ENCODE assay signal across 17 mouse cellular contexts in genomic region chr16:85977102-85977501, GRCm38 (mm10).
A peak's percentile ranks its signal among the peaks of the same experiment; 100 is the strongest.
DNase-seq lines count a peak whose midpoint lies in the region; ATAC-seq lines count a peak whose summit lies in the region.
"Had no signal": no experiment of that assay in that cellular context is flagged by ENCODE, and none has a peak within 500 bp of the region (broad histone marks: within the 10 kb centered on the region; RNA-seq: fewer than 3 reads in every experiment).

No protein-coding gene starts in this region.

- H3K9ac ChIP-seq in heart, embryonic 11.5 days (ENCODE audit: low read depth, low read length) = no peak overlapping the region
- no peak overlapping the region for H3K9ac ChIP-seq in kidney, embryonic 15.5 days
- H3K9ac ChIP-seq: liver, embryonic 12.5 days; midbrain, embryonic 12.5 days; neural tube, embryonic 12.5 days had no signal

- H3K4me3 ChIP-seq in heart, embryonic 11.5 days (ENCODE audit: low read depth, low read length) = no peak overlapping the region
- no peak overlapping the region for H3K4me3 ChIP-seq in kidney, embryonic 15.5 days (replicated peaks)
- H3K4me3 ChIP-seq: liver, embryonic 12.5 days; midbrain, embryonic 12.5 days; neural tube, embryonic 12.5 days had no signal

- ATAC-seq in cerebellum, adult (ENCODE audit: insufficient number of reproducible peaks, low FRiP score, low TSS enrichment) = no peak
- no peak for ATAC-seq in heart, embryonic 11.5 days (replicated peaks; ENCODE audit: insufficient number of reproducible peaks, low FRiP score, low TSS enrichment)
- no peak for ATAC-seq in kidney, embryonic 15.5 days (replicated peaks; ENCODE audit: low FRiP score)
- ATAC-seq: intestine, embryonic 16.5 days; liver, embryonic 12.5 days had no signal

- 78% methylated on average over 2 of the region's 2 CpGs for WGBS in heart, embryonic 11.5 days (ENCODE audit: insufficient replicate concordance)
- 63% methylated on average over 2 of the region's 2 CpGs for WGBS in kidney, embryonic 15.5 days

- H3K4me1 ChIP-seq in heart, embryonic 11.5 days (ENCODE audit: control insufficient read depth, insufficient read depth, low read length) = no peaks in the 10 kb centered on the region
- no peaks in the 10 kb centered on the region for H3K4me1 ChIP-seq in kidney, embryonic 15.5 days
- H3K4me1 ChIP-seq: liver, embryonic 12.5 days; midbrain, embryonic 12.5 days; neural tube, embryonic 12.5 days had no signal

- H3K27ac ChIP-seq in heart, embryonic 11.5 days (ENCODE audit: low read depth, low read length) = no peak overlapping the region
- no peak overlapping the region for H3K27ac ChIP-seq in kidney, embryonic 15.5 days
- H3K27ac ChIP-seq: liver, embryonic 12.5 days; midbrain, embryonic 12.5 days; neural tube, embryonic 12.5 days had no signal

- no peaks in the 10 kb centered on the region for H3K36me3 ChIP-seq in heart, embryonic 11.5 days (ENCODE audit: control insufficient read depth, insufficient read depth, low read length)
- H3K36me3 ChIP-seq in kidney, embryonic 15.5 days = no peaks in the 10 kb centered on the region
- H3K36me3 ChIP-seq: liver, embryonic 12.5 days; midbrain, embryonic 12.5 days; neural tube, embryonic 12.5 days had no signal

- H3K9me3 ChIP-seq in heart, embryonic 11.5 days (replicated peaks; ENCODE audit: control insufficient read depth, low read length) = no peaks in the 10 kb centered on the region
- no peaks in the 10 kb centered on the region for H3K9me3 ChIP-seq in kidney, embryonic 15.5 days (replicated peaks)
- H3K9me3 ChIP-seq: liver, embryonic 12.5 days; midbrain, embryonic 12.5 days; neural tube, embryonic 12.5 days had no signal

- no peak overlapping the region for H3K4me2 ChIP-seq in heart, embryonic 11.5 days
- H3K4me2 ChIP-seq in kidney, embryonic 15.5 days = no peak overlapping the region
- H3K4me2 ChIP-seq: liver, embryonic 12.5 days; midbrain, embryonic 12.5 days; neural tube, embryonic 12.5 days had no signal

- H3K27me3 ChIP-seq in heart, embryonic 11.5 days (ENCODE audit: control insufficient read depth, insufficient read depth, low read length) = no peaks in the 10 kb centered on the region
- H3K27me3 ChIP-seq in kidney, embryonic 15.5 days = no peaks in the 10 kb centered on the region
- H3K27me3 ChIP-seq: liver, embryonic 12.5 days; midbrain, embryonic 12.5 days; neural tube, embryonic 12.5 days had no signal

- peak; percentile 48 to 64 for DNase-seq in cerebellum, postnatal 14 days
- DNase-seq in heart, adult 9 months (ENCODE audit: low spot score in 2 of 2) = peak; percentile 17 to 34
- peak; percentile 33 to 49 for DNase-seq in right cerebral cortex, postnatal 10 days (ENCODE audit: low spot score in 2 of 2)
- no peak for DNase-seq in right cerebral cortex, adult 18-20 months
- DNase-seq: B cell, adult 2 months; cerebellum, adult 11-12 months; kidney, postnatal 10 days; lung, postnatal 14 days; spleen, adult 18-20 months; thymus, postnatal 4 days had no signal
